Mouse (Mus musculus) embryonic fibroblast, embryonic 13.5 days (primary cell): ENCODE results near the gene Eif1.

Source experiments
- CTCF ChIP-seq: IDR thresholded peaks from 2 replicates; pipeline ENCODE4 v1.5.1; 2011; ENCODE audit warnings: mild to moderate bottlenecking, control low read depth, low read length, moderate library complexity, borderline replicate concordance; ENCODE audit not compliant: insufficient read depth
- POLR2A ChIP-seq: IDR thresholded peaks from 2 replicates; pipeline ENCODE4 v1.6.1; 2011; ENCODE audit warnings: low read depth, mild to moderate bottlenecking, control low read depth, low read length, moderate library complexity

DNA sequence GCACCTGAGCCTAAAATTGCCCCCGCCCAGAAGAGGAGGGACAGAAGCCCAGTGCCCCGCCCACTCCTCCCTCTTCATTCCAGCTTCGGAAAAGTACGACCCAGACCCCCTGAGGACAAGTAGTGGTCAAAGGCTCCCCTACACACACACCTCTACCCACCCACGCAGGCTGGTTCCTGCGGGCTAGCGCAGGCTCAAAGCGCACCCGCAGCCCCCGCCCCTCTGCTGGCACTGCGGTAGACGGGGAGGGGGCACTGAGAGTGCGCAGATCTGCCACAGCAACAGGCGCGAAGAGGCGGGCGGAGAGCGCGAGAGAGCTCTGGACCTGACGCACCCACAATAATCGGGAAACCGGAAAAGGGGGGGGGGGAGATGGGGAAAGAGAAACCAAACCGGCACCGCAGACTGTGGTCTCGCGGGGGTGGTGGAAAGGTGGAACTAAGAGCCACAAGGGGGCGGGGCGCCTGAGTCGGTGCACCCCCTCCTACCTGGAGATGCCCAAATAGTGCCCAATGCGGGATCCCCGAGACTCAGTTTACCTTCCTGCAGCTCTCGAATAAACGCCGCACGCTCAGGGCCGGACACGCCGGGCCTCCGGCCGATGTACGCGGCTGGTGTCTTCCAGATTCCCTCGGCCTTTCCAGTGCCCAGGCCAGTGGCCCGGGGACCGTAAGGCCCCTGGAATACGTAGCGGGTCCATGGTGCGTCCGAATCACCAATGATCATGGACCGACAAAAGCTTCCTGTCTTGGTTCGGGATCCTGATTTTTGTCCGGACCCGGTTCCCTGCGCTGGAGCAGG is 35.7 kb downstream of the Eif1 start:
- no peak for TF ChIP-seq CTCF
- TF ChIP-seq POLR2A, result no peak
